Mouse (Mus musculus) liver, embryonic 13.5 days (tissue): ENCODE measurements around the gene Fthl17a. TPM values are rescaled to one million over a fixed set of nuclear protein-coding genes. Genes with fewer than 3 reads are reported as not detected.

Source experiments
- ATAC-seq: fragments of 200-750 bp; cut with Nextera tagmentation; 2 replicates; pipeline ENCODE4 v1.8.0; 2017; ENCODE audit warnings: low read depth, mild to moderate bottlenecking, moderate number of reproducible peaks, moderate library complexity
- DNase-seq: peaks from one replicate; pipeline ENCODE4 v3.0.0; 2022
- H3K27ac ChIP-seq: fragments of 300-500 bp; sonication (generic); 2 replicates; pipeline ENCODE4 v1.5.1; 2015; ENCODE audit warnings: moderate library complexity, mild to moderate bottlenecking, inconsistent platforms
- H3K27me3 ChIP-seq: fragments of 300-500 bp; sonication (generic); 2 replicates; pipeline ENCODE4 v1.6.1; 2015; ENCODE audit warnings: mild to moderate bottlenecking, inconsistent platforms
- H3K36me3 ChIP-seq: fragments of 300-500 bp; sonication (generic); 2 replicates; pipeline ENCODE4 v1.6.1; 2015; ENCODE audit warnings: mild to moderate bottlenecking, inconsistent platforms
- H3K4me1 ChIP-seq: fragments of 300-500 bp; sonication (generic); replicated peaks from 2 replicates; pipeline ENCODE4 v1.6.1; 2015; ENCODE audit warnings: inconsistent platforms
- H3K4me2 ChIP-seq: fragments of 300-500 bp; sonication (generic); 2 replicates; pipeline ENCODE4 v1.6.1; 2015; ENCODE audit warnings: inconsistent platforms, mild to moderate bottlenecking, moderate library complexity
- H3K4me3 ChIP-seq: fragments of 300-500 bp; sonication (generic); replicated peaks from 2 replicates; pipeline ENCODE4 v1.5.1; 2015; ENCODE audit warnings: mild to moderate bottlenecking, inconsistent platforms
- H3K9ac ChIP-seq: fragments of 300-500 bp; sonication (generic); 2 replicates; pipeline ENCODE4 v1.6.1; 2015; ENCODE audit warnings: mild to moderate bottlenecking, inconsistent platforms
- H3K9me3 ChIP-seq: fragments of 300-500 bp; sonication (generic); replicated peaks from 2 replicates; pipeline ENCODE4 v1.6.1; 2016; ENCODE audit warnings: inconsistent platforms
- WGBS: fragments of 180-500 bp; shearing (Covaris S2); methylation state at CpG from one replicate; pipeline ENCODE4 v1.1.7; 2015; ENCODE audit not compliant: insufficient replicate concordance; 5-methylcytosine and 5-hydroxymethylcytosine counted together
- polyA plus RNA-seq: library from polyadenylated mRNA; unstranded; fragments of >200 nt; fragmentation: Nextera tagmentation; extraction: Ambion mirVana; gene quantifications from 2 replicates; pipeline ENCODE4 v1.2.1, GENCODE M21; 2015

Fthl17a gene
- polyA plus RNA-seq = not detected in 2 replicates

- DNase-seq (no peak), ATAC-seq (no peak)
- Histone ChIP-seq H3K9me3 (no peaks in the 10 kb centered on the region), H3K9ac (no peak within 1 kb of the TSS), H3K4me3 (no peak within 1 kb of the TSS), H3K27ac (no peak within 1 kb of the TSS), H3K4me1 (no peaks in the 10 kb centered on the region), H3K4me2 (no peak within 1 kb of the TSS), H3K36me3 (no peaks in the 10 kb centered on the region), H3K27me3 (no peaks in the 10 kb centered on the region)
- WGBS = 47% methylated on average over 2 of the region's 2 CpGs
Measured at GRCm38 (mm10) chrX:85249379-85249778, at the start of gene Fthl17a. Fthl17a (plus strand) TSS chrX:85249679.

GRCm38 (mm10) chrX:85207001-85207400 lies 42.5 kb upstream of the Fthl17a start:
- H3K4me3 ChIP-seq = no peak overlapping the region
- H3K9me3 ChIP-seq = no peaks in the 10 kb centered on the region
- ATAC-seq (no peak), DNase-seq (no peak)
- H3K27ac ChIP-seq = no peak overlapping the region
- H3K4me2 ChIP-seq = no peak overlapping the region
- 54% methylated on average over 2 of the region's 2 CpGs for WGBS
- no peaks in the 10 kb centered on the region for H3K36me3 ChIP-seq
- no peaks in the 10 kb centered on the region for H3K4me1 ChIP-seq
- no peaks in the 10 kb centered on the region for H3K27me3 ChIP-seq
- H3K9ac ChIP-seq = no peak overlapping the region

DNA sequence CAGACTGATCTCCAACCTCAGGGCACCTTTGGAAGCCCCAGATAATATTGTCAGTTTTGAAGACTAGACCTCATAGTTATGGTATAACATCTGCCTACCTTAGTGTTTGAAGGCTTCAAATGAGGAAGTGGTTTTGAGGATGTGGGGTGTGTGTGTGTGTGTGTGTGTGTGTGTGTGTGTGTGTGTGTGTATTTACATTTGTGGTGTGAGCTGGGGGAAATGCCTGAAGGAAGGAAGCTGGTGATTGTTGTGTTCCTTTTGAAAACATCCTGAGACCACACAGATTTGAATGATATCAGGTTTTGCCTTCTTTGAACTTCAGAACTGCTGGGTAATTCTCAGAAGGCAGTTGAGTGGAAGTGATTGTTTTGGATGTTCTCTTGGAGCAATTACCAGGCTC lies 22.6 kb upstream of the Fthl17a start:
- Histone ChIP-seq H3K4me1 (no peaks in the 10 kb centered on the region), H3K27ac (no peak overlapping the region), H3K4me3 (no peak overlapping the region), H3K27me3 (no peaks in the 10 kb centered on the region), H3K36me3 (no peaks in the 10 kb centered on the region), H3K4me2 (no peak overlapping the region), H3K9ac (no peak overlapping the region), H3K9me3 (no peaks in the 10 kb centered on the region)
- ATAC-seq (no peak), DNase-seq (no peak)

DNA sequence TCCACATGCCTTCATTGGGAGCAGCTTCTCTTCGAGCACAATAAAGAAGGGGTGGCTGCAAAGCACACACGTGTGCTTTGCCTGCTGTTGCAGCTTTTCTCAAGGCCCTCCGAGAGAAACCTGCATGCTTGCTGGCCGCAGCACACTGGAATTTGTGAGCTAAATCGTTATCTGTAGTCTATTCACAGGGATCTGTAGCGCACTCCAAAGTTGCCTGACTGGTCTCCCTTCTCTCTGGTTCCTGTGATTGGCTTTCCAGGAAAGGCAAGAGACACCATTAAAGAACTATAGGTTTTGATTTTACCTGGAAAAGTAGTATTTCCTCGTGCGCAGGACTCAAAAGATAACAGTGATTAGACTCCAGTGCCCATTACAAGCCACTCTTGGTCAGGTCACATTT lies 22.3 kb downstream of the Fthl17a start:
- H3K4me2 ChIP-seq = no peak overlapping the region
- no peaks in the 10 kb centered on the region for H3K27me3 ChIP-seq
- no peaks in the 10 kb centered on the region for H3K9me3 ChIP-seq
- H3K27ac ChIP-seq = no peak overlapping the region
- H3K36me3 ChIP-seq = no peaks in the 10 kb centered on the region
- H3K9ac ChIP-seq = no peak overlapping the region
- 55% methylated on average over 8 of the region's 8 CpGs for WGBS
- ATAC-seq = no peak
- DNase-seq = no peak
- H3K4me1 ChIP-seq = no peaks in the 10 kb centered on the region
- no peak overlapping the region for H3K4me3 ChIP-seq

DNA sequence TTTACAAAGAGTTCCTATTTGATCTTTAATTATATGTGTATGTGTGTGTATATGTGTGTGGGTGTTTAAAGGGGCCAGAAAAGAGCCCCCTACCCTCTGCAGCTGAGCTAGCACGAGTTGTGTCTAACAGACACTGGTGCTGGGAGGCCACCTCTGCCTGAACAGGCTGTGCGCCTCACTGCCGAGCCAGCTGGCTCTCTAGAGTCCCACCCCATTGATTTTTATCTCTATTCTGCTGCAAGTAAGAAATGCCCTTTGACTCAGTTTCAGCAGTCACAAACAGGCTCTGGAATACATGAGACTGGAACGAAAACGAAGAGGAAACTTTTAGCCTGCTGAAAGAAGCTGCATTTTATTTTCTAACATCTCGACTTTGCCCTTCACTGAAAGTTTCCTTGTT lies 22.8 kb downstream of the Fthl17a start:
- Histone ChIP-seq H3K9me3 (no peaks in the 10 kb centered on the region), H3K4me3 (no peak overlapping the region), H3K36me3 (no peaks in the 10 kb centered on the region), H3K4me1 (no peaks in the 10 kb centered on the region), H3K4me2 (no peak overlapping the region), H3K9ac (no peak overlapping the region), H3K27me3 (no peaks in the 10 kb centered on the region), H3K27ac (no peak overlapping the region)
- no peak for ATAC-seq
- 41% methylated on average over 6 of the region's 6 CpGs for WGBS
- no peak for DNase-seq

GRCm38 (mm10) chrX:85289846-85290245 lies 40.4 kb downstream of the Fthl17a start:
- H3K4me1 ChIP-seq = no peaks in the 10 kb centered on the region
- H3K9ac ChIP-seq = no peak overlapping the region
- ATAC-seq (no peak), DNase-seq (no peak)
- H3K27ac ChIP-seq = no peak overlapping the region
- H3K9me3 ChIP-seq = no peaks in the 10 kb centered on the region
- no peaks in the 10 kb centered on the region for H3K36me3 ChIP-seq
- WGBS = 29% methylated on average over 1 of the region's 1 CpGs
- H3K4me3 ChIP-seq = no peak overlapping the region
- no peaks in the 10 kb centered on the region for H3K27me3 ChIP-seq
- no peak overlapping the region for H3K4me2 ChIP-seq

DNA sequence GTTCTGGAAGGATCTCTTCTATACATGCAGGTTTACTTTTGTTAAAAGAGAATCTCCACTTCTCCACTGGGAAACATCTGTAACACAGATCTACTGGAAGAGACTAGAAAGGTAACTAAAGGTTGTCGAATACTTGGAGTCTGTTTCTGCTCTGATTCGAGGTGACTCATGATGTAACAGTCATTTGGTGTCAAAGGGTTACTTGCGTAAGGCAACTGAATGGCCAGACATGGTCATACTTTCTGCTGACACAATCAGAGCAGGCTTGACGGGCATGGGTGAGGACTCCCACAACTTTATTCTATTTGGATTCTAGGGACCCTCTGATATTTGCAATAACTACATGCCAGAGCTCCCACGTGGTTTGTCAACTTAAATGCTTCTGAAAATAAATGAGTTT lies 43.3 kb downstream of the Fthl17a start:
- DNase-seq = no peak
- WGBS = 42% methylated on average over 5 of the region's 5 CpGs

DNA sequence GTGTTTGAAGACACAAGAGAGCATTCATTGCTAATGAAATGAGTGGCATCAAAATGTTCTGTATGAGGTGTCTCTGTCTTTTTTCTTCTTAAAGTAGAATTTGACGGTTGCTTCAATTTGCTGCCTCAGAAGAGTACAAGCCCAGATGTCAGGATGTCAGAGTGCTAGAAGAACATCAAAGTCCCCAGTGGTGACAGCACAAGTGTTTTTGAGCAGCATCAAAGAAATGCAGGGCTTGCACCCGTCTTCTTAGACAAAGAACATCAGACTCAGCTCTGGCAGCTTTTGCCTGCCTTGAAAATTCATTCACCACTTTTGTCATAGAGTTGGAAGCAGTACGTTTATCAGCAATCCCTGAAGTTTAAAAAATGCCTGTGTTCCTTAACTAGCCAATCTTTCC lies 44.5 kb downstream of the Fthl17a start:
- H3K9ac ChIP-seq = no peak overlapping the region
- H3K27ac ChIP-seq = no peak overlapping the region
- no peak overlapping the region for H3K4me2 ChIP-seq
- H3K9me3 ChIP-seq = no peaks in the 10 kb centered on the region
- H3K27me3 ChIP-seq = no peaks in the 10 kb centered on the region
- ATAC-seq = no peak
- DNase-seq = no peak
- no peaks in the 10 kb centered on the region for H3K36me3 ChIP-seq
- no peak overlapping the region for H3K4me3 ChIP-seq
- H3K4me1 ChIP-seq = no peaks in the 10 kb centered on the region
- WGBS = 37% methylated on average over 3 of the region's 3 CpGs

More for the DNA sequence above, 43.3 kb downstream of the Fthl17a start:
- Histone ChIP-seq H3K9ac (no peak overlapping the region), H3K36me3 (no peaks in the 10 kb centered on the region), H3K27me3 (no peaks in the 10 kb centered on the region), H3K4me3 (no peak overlapping the region), H3K4me1 (no peaks in the 10 kb centered on the region), H3K27ac (no peak overlapping the region), H3K4me2 (no peak overlapping the region), H3K9me3 (no peaks in the 10 kb centered on the region)
- ATAC-seq = no peak

DNA sequence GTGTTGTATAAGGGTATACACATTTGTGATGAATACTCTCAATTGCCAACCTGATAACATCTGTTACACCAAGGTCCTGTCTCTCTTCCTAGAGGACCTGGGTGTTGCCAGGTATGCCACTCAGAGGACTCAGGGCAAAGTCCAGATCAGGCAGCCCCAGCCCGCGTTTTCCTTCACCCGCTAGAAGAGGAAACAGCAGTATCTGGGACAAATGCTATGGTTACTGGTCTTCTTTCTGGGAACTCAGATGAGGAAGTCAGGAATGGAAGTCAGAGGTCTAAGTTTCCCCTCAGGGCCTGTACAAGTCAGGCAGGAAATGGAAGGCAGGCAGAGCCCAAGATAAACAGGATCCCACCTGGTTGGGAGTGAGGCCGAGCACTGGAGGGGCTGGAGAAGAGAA lies 55.2 kb downstream of the Fthl17a start:
- H3K36me3 ChIP-seq = no peaks in the 10 kb centered on the region
- no peaks in the 10 kb centered on the region for H3K9me3 ChIP-seq
- no peak overlapping the region for H3K4me3 ChIP-seq
- H3K9ac ChIP-seq = no peak overlapping the region
- ATAC-seq (no peak), DNase-seq (no peak)
- no peak overlapping the region for H3K27ac ChIP-seq
- no peak overlapping the region for H3K4me2 ChIP-seq
- H3K27me3 ChIP-seq = no peaks in the 10 kb centered on the region
- WGBS = 46% methylated on average over 4 of the region's 4 CpGs
- no peaks in the 10 kb centered on the region for H3K4me1 ChIP-seq

GRCm38 (mm10) chrX:85318576-85318975 lies 69.1 kb downstream of the Fthl17a start:
- Histone ChIP-seq H3K27ac (no peak overlapping the region), H3K9me3 (no peaks in the 10 kb centered on the region), H3K4me2 (no peak overlapping the region), H3K9ac (no peak overlapping the region), H3K4me3 (no peak overlapping the region), H3K27me3 (no peaks in the 10 kb centered on the region), H3K36me3 (no peaks in the 10 kb centered on the region), H3K4me1 (no peaks in the 10 kb centered on the region)
- 62% methylated on average over 4 of the region's 4 CpGs for WGBS
- no peak for ATAC-seq
- DNase-seq = no peak

DNA sequence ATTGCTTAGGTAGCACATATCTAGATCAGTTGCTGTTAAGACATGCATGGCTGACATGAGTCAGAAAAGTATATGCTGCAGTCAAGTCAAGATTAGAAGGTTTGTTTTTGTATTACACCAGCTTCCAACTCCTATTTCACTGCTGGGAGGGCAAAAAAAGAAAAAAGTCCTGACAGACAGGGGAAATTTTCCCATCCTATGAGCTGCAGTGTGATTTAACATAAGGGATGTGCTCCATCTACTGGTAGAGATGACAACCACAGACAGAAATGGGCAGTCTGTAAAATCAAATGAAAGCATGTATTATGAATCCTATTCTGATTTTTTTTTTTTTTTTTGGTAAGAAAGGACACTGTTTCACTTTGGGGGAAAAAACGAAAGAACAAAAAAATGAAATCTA lies 69.7 kb downstream of the Fthl17a start:
- Histone ChIP-seq H3K36me3 (no peaks in the 10 kb centered on the region), H3K9ac (no peak overlapping the region), H3K4me2 (no peak overlapping the region), H3K4me1 (no peaks in the 10 kb centered on the region), H3K4me3 (no peak overlapping the region), H3K27me3 (no peaks in the 10 kb centered on the region), H3K9me3 (no peaks in the 10 kb centered on the region), H3K27ac (no peak overlapping the region)
- no peak for ATAC-seq
- DNase-seq = no peak
- 33% methylated on average over 1 of the region's 1 CpGs for WGBS
